Mouse (Mus musculus) embryonic fibroblast, embryonic 13.5 days (primary cell): Measurements from ENCODE around the gene Ndufaf4. TPM values are rescaled to one million over a fixed set of nuclear protein-coding genes. Genes with fewer than 3 reads are reported as not detected.
"Not testable (repeated sequence)": the region's sequence is repeated elsewhere in the genome, so short reads cannot be mapped to it uniquely, and the experiment has no call there.

ENCODE experiments used
- H3K27ac ChIP-seq: 2 replicates; pipeline ENCODE4 v1.5.1; 2012; ENCODE audit warnings: low read length, control low read depth, inconsistent platforms; ENCODE audit not compliant: insufficient read depth
- H3K4me1 ChIP-seq: 2 replicates; pipeline ENCODE4 v1.6.1; 2011; ENCODE audit warnings: low read length; ENCODE audit not compliant: control insufficient read depth, insufficient read depth
- H3K4me3 ChIP-seq: 2 replicates; pipeline ENCODE4 v1.5.1; 2011; ENCODE audit warnings: mild to moderate bottlenecking, control low read depth, low read length; ENCODE audit not compliant: insufficient read depth
- CTCF ChIP-seq: IDR thresholded peaks from 2 replicates; pipeline ENCODE4 v1.5.1; 2011; ENCODE audit warnings: mild to moderate bottlenecking, control low read depth, low read length, moderate library complexity, borderline replicate concordance; ENCODE audit not compliant: insufficient read depth
- POLR2A ChIP-seq: IDR thresholded peaks from 2 replicates; pipeline ENCODE4 v1.6.1; 2011; ENCODE audit warnings: low read depth, mild to moderate bottlenecking, control low read depth, low read length, moderate library complexity
- polyA plus RNA-seq: library from polyadenylated mRNA; stranded (reverse); fragments of >200 nt; gene quantifications from 2 replicates; pipeline ENCODE4 v1.2.4, GENCODE M21; 2011; ENCODE audit warnings: low read depth; ENCODE audit not compliant: missing spikeins, insufficient read length

The Ndufaf4 gene
- polyA plus RNA-seq: 16.9 and 23.0 TPM in 2 replicates

DNA sequence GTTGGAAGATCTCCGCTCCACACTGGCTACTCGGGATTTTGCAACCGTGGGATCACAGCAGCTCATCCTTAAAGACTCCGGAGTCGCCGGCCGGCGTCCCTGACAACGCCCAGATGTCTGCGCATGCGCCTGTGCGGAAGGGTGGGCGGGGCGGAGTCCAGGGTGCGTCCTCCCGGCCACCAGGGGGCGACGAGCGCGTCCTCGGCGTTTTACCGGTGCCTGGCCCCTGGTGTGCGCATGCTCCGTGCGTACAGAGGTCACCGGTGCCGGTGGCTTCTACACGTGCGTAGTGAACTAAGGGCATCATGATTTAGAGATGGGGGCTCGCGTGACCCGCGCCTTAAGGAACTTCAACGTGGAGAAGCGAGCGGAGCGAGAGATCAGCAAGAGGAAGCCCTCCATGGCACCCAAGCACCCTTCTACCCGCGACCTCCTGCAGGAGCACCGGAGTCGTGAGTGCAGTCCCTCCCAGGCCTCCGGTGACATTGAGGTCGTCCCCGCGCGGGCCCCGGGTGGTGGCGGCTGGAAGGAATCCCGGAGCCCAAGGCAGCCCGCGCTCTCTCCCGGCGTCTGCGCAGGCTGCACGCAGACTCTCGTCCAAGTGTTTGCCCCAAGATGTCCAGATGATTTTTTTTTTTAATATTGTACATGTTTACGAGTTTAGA, at the start of gene Ndufaf4:
Gene Ndufaf4 (plus strand): TSS at position 233 of the 665 bp plus-strand sequence.
- peak; percentile 78 for TF ChIP-seq POLR2A
- peak; percentile 94 for TF ChIP-seq CTCF
- Histone ChIP-seq H3K4me3 (peak within 1 kb of the TSS; percentile 77), H3K4me1 (peaks cover 3% of the 10 kb centered on the region), H3K27ac (no peak within 1 kb of the TSS)

DNA sequence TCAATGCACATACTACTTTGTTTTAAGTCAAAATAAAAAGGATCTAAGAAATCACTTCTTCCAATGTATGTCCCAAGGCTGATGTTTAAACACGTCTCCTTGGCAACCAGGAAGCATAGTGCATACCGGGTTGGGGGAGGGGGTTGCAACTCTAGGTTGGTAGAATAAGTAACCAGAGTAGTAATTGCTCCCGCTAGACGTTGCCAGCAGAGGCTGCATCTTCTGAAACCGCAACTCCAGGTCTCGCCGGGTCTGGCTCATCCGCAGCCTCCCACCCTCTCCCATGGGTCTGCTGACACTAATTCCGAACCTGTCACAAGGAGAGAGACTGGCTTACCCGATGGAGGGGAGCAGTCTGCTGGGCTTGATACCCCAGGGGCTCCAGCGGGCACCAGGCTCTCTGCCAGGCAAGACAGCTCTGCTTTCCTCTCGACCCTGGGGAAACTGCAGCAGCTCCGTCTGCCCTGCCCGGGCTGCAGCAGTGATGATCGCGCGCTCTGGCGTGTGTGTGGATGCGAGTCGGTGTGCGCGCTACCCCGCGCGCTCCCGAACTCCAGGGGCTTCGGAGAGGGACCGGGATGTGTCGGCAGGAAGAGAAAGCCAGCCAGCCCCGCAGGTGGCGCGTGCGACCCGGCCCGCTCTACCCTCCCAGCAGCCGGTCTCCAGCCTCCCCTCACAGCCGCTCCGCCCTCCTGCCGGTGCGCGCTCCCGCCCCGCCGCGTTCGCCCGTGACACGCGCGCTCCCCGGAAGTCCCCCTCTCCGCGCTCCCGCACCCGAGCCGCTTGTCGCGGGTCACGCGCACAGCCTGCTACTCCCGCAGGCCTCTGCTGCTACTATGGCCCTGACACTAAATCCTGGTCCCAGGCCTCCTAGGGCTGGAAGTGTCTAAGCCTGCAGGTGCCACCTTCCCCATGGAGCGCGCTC, 47.2 kb upstream of the Ndufaf4 start, which contains the start of gene Klhl32:
Gene Klhl32 (minus strand): TSS at position 724 of the 925 bp plus-strand sequence.
- Histone ChIP-seq H3K4me1 (no peaks in the 10 kb centered on the region), H3K27ac (no peak within 1 kb of the TSS), H3K4me3 (peak within 1 kb of the TSS; percentile 71)
- TF ChIP-seq POLR2A (no peak), CTCF (no peak)

DNA sequence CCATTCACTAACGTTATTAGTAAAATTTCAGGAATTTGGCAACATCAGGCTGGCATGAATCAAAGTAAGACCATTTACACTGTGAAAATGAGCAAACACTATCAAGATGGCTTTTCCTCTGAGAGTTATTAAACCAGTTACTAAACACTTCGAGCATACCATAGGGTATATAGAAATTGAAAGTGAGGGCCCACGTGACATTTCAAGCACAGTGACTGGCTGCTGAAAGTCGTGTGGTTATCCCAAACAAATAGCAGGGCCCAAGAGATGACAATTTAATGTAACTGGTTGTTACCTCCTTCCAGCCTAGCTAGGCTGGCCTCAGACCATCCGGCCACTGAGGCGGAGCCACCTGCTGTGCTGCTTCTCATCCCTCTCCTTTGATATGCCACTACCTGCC, 32.2 kb upstream of the Ndufaf4 start:
- Histone ChIP-seq H3K4me1 (no peaks in the 10 kb centered on the region), H3K27ac (no peak overlapping the region), H3K4me3 (no peak overlapping the region)
- TF ChIP-seq POLR2A (no peak), CTCF (no peak)

DNA sequence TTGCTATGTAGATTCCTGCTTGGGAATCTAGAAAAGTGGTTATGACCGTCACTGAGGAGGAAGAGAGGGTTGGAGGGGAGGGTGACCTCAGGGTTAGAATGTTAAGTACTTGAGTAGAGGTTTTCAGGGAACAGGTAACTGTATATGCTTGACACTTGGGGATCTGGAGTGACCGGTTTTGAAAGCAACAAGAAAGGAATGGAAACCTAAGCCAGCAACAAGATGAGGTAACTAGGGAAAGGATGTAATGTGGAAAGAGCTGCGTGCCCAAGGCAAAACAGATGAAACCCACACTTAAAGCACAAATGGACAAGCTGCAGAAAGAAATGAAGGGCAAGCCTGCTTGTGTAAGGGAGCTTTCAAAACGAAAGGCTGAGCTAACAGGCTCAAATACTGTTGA, 28.7 kb upstream of the Ndufaf4 start:
- H3K4me1 ChIP-seq: no peaks in the 10 kb centered on the region
- H3K4me3 ChIP-seq: no peak overlapping the region
- H3K27ac ChIP-seq: no peak overlapping the region
- no peak for TF ChIP-seq CTCF
- TF ChIP-seq POLR2A: no peak

DNA sequence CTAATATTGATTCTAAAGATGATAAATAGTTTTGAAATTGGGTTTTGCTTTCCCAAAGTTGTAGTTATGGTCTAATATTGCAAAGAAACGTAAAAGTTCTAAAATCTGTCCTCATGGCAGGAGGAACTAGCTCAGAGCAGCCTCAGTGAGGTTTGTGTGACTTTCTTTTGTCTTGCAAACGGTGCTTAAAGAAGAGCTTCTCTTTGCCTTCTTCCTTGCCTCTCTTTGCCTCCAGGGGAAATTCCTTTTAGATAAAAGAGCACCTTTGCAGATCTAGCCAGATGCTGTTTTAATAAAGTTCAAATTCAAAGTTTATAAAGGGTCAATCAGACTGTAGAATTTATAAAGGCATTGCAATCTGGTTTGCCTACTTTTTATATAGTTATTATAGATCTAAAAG, 8.5 kb upstream of the Ndufaf4 start:
- H3K4me1 ChIP-seq, H3K27ac ChIP-seq, H3K4me3 ChIP-seq: not testable (repeated sequence)

DNA sequence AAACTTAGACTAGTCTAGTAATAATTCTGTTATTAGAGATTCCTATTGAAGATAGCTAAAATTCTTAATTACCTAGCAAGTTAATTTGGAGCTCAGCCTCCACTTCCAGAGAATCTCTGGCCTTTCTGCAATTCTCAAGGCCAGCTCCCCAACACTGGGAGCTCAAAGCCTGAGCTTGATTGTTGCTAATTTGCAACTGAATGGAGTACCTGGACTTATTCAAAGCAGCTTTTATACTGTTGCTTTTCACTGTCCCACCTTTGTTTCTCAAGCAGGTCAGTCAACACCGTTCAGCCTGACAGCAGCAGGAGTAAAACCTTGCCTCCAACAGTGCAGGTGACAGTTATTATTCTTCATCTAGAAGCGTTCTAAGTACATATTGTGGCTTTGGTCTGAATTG, 5.6 kb upstream of the Ndufaf4 start:
- H3K4me3 ChIP-seq, H3K4me1 ChIP-seq, H3K27ac ChIP-seq: not testable (repeated sequence)

DNA sequence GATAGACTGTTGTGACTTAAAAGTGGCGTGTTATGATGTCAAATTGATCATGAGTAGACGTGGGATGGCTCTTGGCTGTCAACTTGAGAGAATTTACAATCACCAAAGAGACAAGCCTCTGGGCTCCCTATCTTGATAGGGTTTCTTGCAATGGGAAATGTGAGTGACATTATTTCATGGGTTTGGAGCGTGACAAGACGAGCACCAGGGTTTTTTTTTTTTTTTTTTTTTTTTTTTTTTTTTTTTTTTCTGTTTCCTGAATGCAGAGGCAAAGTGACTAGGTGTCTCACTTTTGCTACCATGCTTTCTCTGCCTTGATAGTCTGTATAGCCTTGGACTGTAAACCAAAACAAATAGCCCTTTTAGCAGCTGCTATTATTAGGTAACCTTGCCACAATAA, 3.3 kb upstream of the Ndufaf4 start:
- H3K27ac ChIP-seq: no peak overlapping the region
- H3K4me3 ChIP-seq: no peak overlapping the region
- peaks cover 3% of the 10 kb centered on the region for H3K4me1 ChIP-seq
- no peak for TF ChIP-seq CTCF
- TF ChIP-seq POLR2A: no peak

DNA sequence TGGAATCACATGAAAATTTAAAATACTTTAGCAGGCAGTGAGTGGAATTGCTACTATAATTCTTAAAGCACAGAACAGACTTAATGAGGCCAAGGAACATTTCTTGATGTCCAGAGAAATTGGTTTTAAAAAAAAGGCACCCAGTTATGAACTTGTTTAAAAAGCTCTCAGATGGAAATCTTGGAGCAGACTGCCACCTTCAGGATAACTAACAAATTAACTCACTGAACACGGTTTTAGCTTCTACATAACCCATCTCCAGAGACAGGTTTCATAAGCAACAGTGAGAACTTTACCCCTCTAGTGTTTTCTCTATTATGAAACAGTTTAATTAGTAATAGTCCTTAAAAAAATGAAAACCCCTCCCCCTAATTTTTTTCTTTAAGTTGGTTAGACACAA, 1.1 kb upstream of the Ndufaf4 start:
- TF ChIP-seq CTCF: no peak
- no peak for TF ChIP-seq POLR2A
- Histone ChIP-seq H3K27ac (no peak overlapping the region), H3K4me3 (no peak overlapping the region), H3K4me1 (peaks cover 3% of the 10 kb centered on the region)

DNA sequence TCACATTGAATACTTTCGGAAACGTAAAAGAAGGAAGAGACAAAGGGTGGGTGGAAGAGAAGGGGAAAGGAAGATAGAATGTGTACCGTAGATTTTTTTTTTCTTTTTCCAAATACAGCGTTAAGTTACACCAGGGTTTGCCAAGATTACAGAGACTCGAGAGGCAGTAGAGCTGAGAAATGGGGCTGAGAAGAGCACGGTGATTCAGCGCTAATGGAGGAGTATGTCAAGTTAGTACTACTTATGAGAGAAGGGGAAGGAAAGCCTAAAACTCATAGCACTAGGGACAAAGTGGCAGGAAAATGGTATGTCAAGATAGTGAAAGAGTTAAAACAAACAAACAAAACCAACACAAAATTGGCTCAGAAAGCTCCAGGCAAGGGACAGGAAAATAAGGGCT, 532 bp upstream of the Ndufaf4 start:
- Histone ChIP-seq H3K27ac (no peak overlapping the region), H3K4me3 (peak overlapping the region; percentile 52), H3K4me1 (peaks cover 3% of the 10 kb centered on the region)
- TF ChIP-seq CTCF (no peak), POLR2A (no peak)

DNA sequence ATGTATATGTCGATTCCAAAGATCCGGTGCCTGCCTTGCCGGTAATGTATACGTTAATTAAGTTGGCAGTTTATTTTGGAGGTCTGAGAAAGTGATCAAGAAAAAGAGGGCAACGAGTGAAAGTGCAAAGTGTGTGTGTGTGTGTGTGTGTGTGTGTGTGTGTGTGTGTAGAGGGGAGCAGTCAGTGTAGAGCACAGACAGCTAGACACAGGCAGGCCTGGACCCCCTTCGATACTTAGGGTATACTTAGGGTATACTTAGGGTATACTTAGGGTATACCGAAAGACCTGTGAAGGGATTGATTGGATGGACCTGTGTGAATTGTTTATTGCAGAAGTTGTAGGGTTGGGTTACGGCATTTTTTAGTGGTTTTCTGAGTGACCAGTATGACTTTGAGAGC, 753 bp downstream of the Ndufaf4 start:
- Histone ChIP-seq H3K4me1 (peaks cover 3% of the 10 kb centered on the region), H3K27ac (no peak overlapping the region), H3K4me3 (peak overlapping the region; percentile 77)
- no peak for TF ChIP-seq POLR2A
- TF ChIP-seq CTCF: no peak
